16 mouse cellular contexts compared by ENCODE assay signal in genomic region chr1:93630796-93631195, GRCm38 (mm10). TPM values are rescaled to one million over a fixed set of nuclear protein-coding genes. Genes with fewer than 3 reads are reported as not detected.
"Had no signal": no experiment of that assay in that cellular context is flagged by ENCODE, and none has a peak within 500 bp of the region (broad histone marks: within the 10 kb centered on the region; RNA-seq: fewer than 3 reads in every experiment).

No protein-coding gene starts in this region.

- H3K4me3 ChIP-seq: limb, embryonic 10.5 days; limb, embryonic 13.5 days had no signal

- H3K9ac ChIP-seq: limb, embryonic 13.5 days; lung, embryonic 14.5 days had no signal

- DNase-seq: kidney, adult 18-20 months; kidney, adult 9 months; kidney, postnatal 14 days; kidney, postnatal 4 days; layer of hippocampus, adult 9-11 months; lung, embryonic 14.5 days; midbrain, embryonic 14.5 days; thymus, adult 18-20 months; thymus, postnatal 36 days had no signal

- H3K27ac ChIP-seq: limb, embryonic 10.5 days; limb, embryonic 13.5 days; macrophage had no signal

- H3K27me3 ChIP-seq: limb, embryonic 13.5 days had no signal

- H3K9me3 ChIP-seq: limb, embryonic 10.5 days; limb, embryonic 13.5 days had no signal

- H3K4me2 ChIP-seq: limb, embryonic 13.5 days; lung, embryonic 14.5 days; midbrain, embryonic 11.5 days had no signal

- ATAC-seq: intestine, embryonic 16.5 days; lung, postnatal 0 days had no signal

RNA-seq across cellular contexts. Expression of gene Bok, which starts 54.7 kb away (rescaled TPM):
- total RNA-seq: megakaryocyte-erythroid progenitor cell, adult 5-6 weeks had no signal
- polyA plus RNA-seq: macrophage had no signal
